Comparison of ENCODE assay signal across 23 mouse cellular contexts in genomic region chr2:147007265-147007664, GRCm38 (mm10). TPM values are rescaled to one million over a fixed set of nuclear protein-coding genes. Genes with fewer than 3 reads are reported as not detected.
DNase-seq lines count a peak whose midpoint lies in the region; ATAC-seq and TF ChIP-seq lines count a peak whose summit lies in the region.
"Had no signal": no experiment of that assay in that cellular context is flagged by ENCODE, and none has a peak within 500 bp of the region (broad histone marks: within the 10 kb centered on the region; RNA-seq: fewer than 3 reads in every experiment).

No protein-coding gene starts in this region.

- DNase-seq in heart, adult 11 months, result peak; percentile 10
- no peak for DNase-seq in heart, adult 18-20 months
- DNase-seq in G1E (ENCODE audit: low spot score) (no peak), MEL (ENCODE audit: low read depth, low spot score) (no peak)
- no peak for DNase-seq in cerebellum, postnatal 25 days
- no peak for DNase-seq in urinary bladder, postnatal 14 days (ENCODE audit: low spot score)
- DNase-seq: adrenal gland, adult 2 months; adrenal gland, adult 8-10 months; adrenal gland, postnatal 10 days; adrenal gland, postnatal 14 days; adrenal gland, postnatal 25 days; adrenal gland, postnatal 36 days; B cell, adult 2 months; cerebellum, adult 11 months; cerebellum, adult 11-12 months; cerebellum, adult 18-20 months; cerebellum, adult 2 months had no signal

- no peaks in the 10 kb centered on the region for H3K27me3 ChIP-seq in G1E (ENCODE audit: insufficient read depth, low read length)
- H3K27me3 ChIP-seq in MEL (ENCODE audit: control insufficient read depth in 1 of 2, insufficient read depth in 2 of 2, low read length in 2 of 2), result no peaks in the 10 kb centered on the region
- H3K27me3 ChIP-seq: CH12.LX, Patski had no signal

- no peak overlapping the region for H3K27ac ChIP-seq in MEL (ENCODE audit: control insufficient read depth, low read depth, low read length)

- H3K79me2 ChIP-seq in MEL (ENCODE audit: control insufficient read depth, insufficient read depth, low read length, poor library complexity), result no peaks in the 10 kb centered on the region

- H3K36me3 ChIP-seq in G1E (replicated peaks) (peaks cover 11% of the 10 kb centered on the region), MEL (ENCODE audit: control insufficient read depth in 1 of 2, insufficient read depth in 2 of 2, low read length in 2 of 2) (peaks cover 0 to 18% of the 10 kb centered on the region in 2 experiments; a peak in 2 of 4 replicates)

- peaks cover 52% of the 10 kb centered on the region for H3K4me1 ChIP-seq in G1E (ENCODE audit: insufficient read depth, low read depth, low read length)
- peaks cover 9 to 23% of the 10 kb centered on the region in 2 experiments for H3K4me1 ChIP-seq in MEL (ENCODE audit: control insufficient read depth in 1 of 2, insufficient read depth in 2 of 2, low read length in 2 of 2)

- no peak for TF ChIP-seq RAD21 in MEL (IDR thresholded peaks at IDR 0.05; ENCODE audit: low read depth, low read length)

- TF ChIP-seq EP300 in MEL (IDR thresholded peaks at IDR 0.05; ENCODE audit: low read depth in 1 of 2, low read length in 2 of 2), result peak; percentile 12 to 27; a peak in 2 of 4 replicates

- peak; percentile 69 for ATAC-seq in G1E (ENCODE audit: extremely low read depth, insufficient number of reproducible peaks, low FRiP score, poor library complexity, severe bottlenecking)
- ATAC-seq in megakaryocyte-erythroid progenitor cell, adult 5-6 weeks (replicated peaks; ENCODE audit: low FRiP score, low TSS enrichment, poor library complexity, severe bottlenecking), result peak; percentile 55
- no peak for ATAC-seq in monocyte, adult 5-6 weeks (replicated peaks; ENCODE audit: insufficient number of reproducible peaks, low FRiP score, low TSS enrichment, poor library complexity, severe bottlenecking)
- ATAC-seq: activated CD4-positive, CD25-positive, alpha-beta regulatory T cell, adult 4 months; CD4-positive, CD25-positive, alpha-beta regulatory T cell, adult 4 months; Patski had no signal

- no peak for TF ChIP-seq POLR2A in MEL (IDR thresholded peaks at IDR 0.05; ENCODE audit: control insufficient read depth in 1 of 2, insufficient read depth in 1 of 2, low read depth in 1 of 2, low read length in 2 of 2, poor library complexity in 1 of 2)

- 0 out of 2 replicates have a peak, but pooled peaks cover 3% of the 10 kb centered on the region for H3K9me3 ChIP-seq in G1E (replicated peaks)
- H3K9me3 ChIP-seq in MEL (replicated peaks; ENCODE audit: insufficient read depth, low read length), result no peaks in the 10 kb centered on the region

- TF ChIP-seq CTCF in G1E (IDR thresholded peaks at IDR 0.05; ENCODE audit: low read depth, low read length) (no peak), MEL (IDR thresholded peaks at IDR 0.05 in 2 of 3, conservative IDR thresholded peaks at IDR 0.05 in 1 of 3; ENCODE audit: control insufficient read depth in 1 of 3, insufficient read depth in 1 of 3, low read depth in 2 of 3, low read length in 3 of 3, poor library complexity in 1 of 3, severe bottlenecking in 1 of 3) (no peak)

- H3K4me3 ChIP-seq in G1E (ENCODE audit: low read depth, low read length) (no peak overlapping the region), MEL (ENCODE audit: control insufficient read depth in 1 of 2, insufficient read depth in 1 of 2, low read depth in 2 of 2, low read length in 2 of 2) (no peak overlapping the region)

- H3K9ac ChIP-seq in MEL (ENCODE audit: control insufficient read depth, low read depth, low read length, poor library complexity, severe bottlenecking), result no peak overlapping the region

TF ChIP-seq in MEL, 35 proteins besides CTCF, POLR2A, EP300 and RAD21:
- TF ChIP-seq UBTF (IDR thresholded peaks at IDR 0.05; ENCODE audit: borderline replicate concordance, insufficient read depth, low read depth, low read length), result no peak
- TF ChIP-seq GATA1 (IDR thresholded peaks at IDR 0.05; ENCODE audit: low read depth, low read length), result peak; percentile 49
- peak; percentile 56; the same call in 1 of the 2 replicates for TF ChIP-seq TCF12 (IDR thresholded peaks at IDR 0.05; ENCODE audit: low read depth, low read length)

RNA-seq across cellular contexts. Expression of gene Xrn2, which starts 5.5 kb away (rescaled TPM):
- 10 to 100 TPM; 22.4 to 29.9 TPM for total RNA-seq in heart, adult 18-20 months (2021)
- total RNA-seq in G1E (2014; fragmentation: Nextera tagmentation), result 189 and 238 TPM in 2 replicates
- 146 and 162 TPM in 2 replicates for total RNA-seq in G1E (2017)
- 12.3 and 16.9 TPM in 2 replicates for polyA plus RNA-seq in G1E (2012)
- 98.0 and 114 TPM in 2 replicates for total RNA-seq in MEL (2012; rRNA removed)
- 100 to 1,000 TPM in 1 of 2 experiments, not detected in 1; 108 TPM for polyA plus RNA-seq in MEL (2012; ENCODE audit: insufficient read depth in 1 of 2, insufficient read length in 2 of 2, low read depth in 1 of 2, low replicate concordance in 2 of 2, missing spikeins in 1 of 2)
- 89.8 and 107 TPM in 2 replicates for total RNA-seq in megakaryocyte-erythroid progenitor cell, adult 5-6 weeks (2014; fragmentation: Nextera tagmentation)
- total RNA-seq in megakaryocyte-erythroid progenitor cell, adult 5-6 weeks (2017), result 199 and 249 TPM in 2 replicates
- total RNA-seq in monocyte, adult 5-6 weeks (2017), result 330 to 349 TPM (median 340 TPM) in 3 replicates
